Mouse (Mus musculus) intestine, embryonic 16.5 days (tissue): ENCODE data around the gene Olfr819. TPM values are rescaled to one million over a fixed set of nuclear protein-coding genes. Genes with fewer than 3 reads are reported as not detected.
"Not testable (repeated sequence)": the region's sequence is repeated elsewhere in the genome, so short reads cannot be mapped to it uniquely, and the experiment has no call there.

Source experiments
- ATAC-seq: fragments of 200-750 bp; cut with Nextera tagmentation; 2 replicates; pipeline ENCODE4 v1.8.0; 2017; ENCODE audit warnings: moderate TSS enrichment, moderate library complexity
- H3K27ac ChIP-seq: fragments of 300-500 bp; sonication (generic); 2 replicates; pipeline ENCODE4 v1.5.1; 2014; ENCODE audit warnings: mild to moderate bottlenecking, low read length
- H3K27me3 ChIP-seq: fragments of 300-500 bp; sonication (generic); replicated peaks from 2 replicates; pipeline ENCODE4 v1.6.1; 2014; ENCODE audit warnings: low read length, control low read depth, mixed read lengths; ENCODE audit not compliant: control insufficient read depth, insufficient read depth
- H3K36me3 ChIP-seq: fragments of 300-500 bp; sonication (generic); 2 replicates; pipeline ENCODE4 v1.6.1; 2014; ENCODE audit warnings: low read length, control low read depth; ENCODE audit not compliant: control insufficient read depth, insufficient read depth
- H3K4me1 ChIP-seq: fragments of 300-500 bp; sonication (generic); 2 replicates; pipeline ENCODE4 v1.6.1; 2014; ENCODE audit warnings: low read length, control low read depth, mixed read lengths; ENCODE audit not compliant: control insufficient read depth, insufficient read depth
- H3K4me2 ChIP-seq: fragments of 300-500 bp; sonication (generic); 2 replicates; pipeline ENCODE4 v1.6.1; 2014; ENCODE audit warnings: low read depth, low read length, control low read depth
- H3K4me3 ChIP-seq: fragments of 300-500 bp; sonication (generic); 2 replicates; pipeline ENCODE4 v1.5.1; 2014; ENCODE audit warnings: mild to moderate bottlenecking, low read length
- H3K9ac ChIP-seq: fragments of 300-500 bp; sonication (generic); 2 replicates; pipeline ENCODE4 v1.6.1; 2014; ENCODE audit warnings: low read depth, low read length
- H3K9me3 ChIP-seq: fragments of 300-500 bp; sonication (generic); 2 replicates; pipeline ENCODE4 v1.6.1; 2016; ENCODE audit warnings: low read length, control low read depth; ENCODE audit not compliant: control insufficient read depth
- WGBS: fragments of 180-500 bp; shearing (Covaris S2); extraction: QIAGEN DNeasy Blood & Tissue Kit; methylation state at CpG from one replicate; pipeline ENCODE4 v1.1.7; 2014; 5-methylcytosine and 5-hydroxymethylcytosine counted together
- polyA plus RNA-seq: library from polyadenylated mRNA; unstranded; fragments of >200 nt; fragmentation: Nextera tagmentation; extraction: Ambion mirVana; gene quantifications from 2 replicates; pipeline ENCODE4 v1.2.1, GENCODE M21; 2015

Olfr819 gene
- polyA plus RNA-seq: not detected in 2 replicates

- H3K4me1 ChIP-seq, H3K27me3 ChIP-seq, H3K4me2 ChIP-seq, H3K9me3 ChIP-seq, H3K36me3 ChIP-seq, H3K9ac ChIP-seq, H3K4me3 ChIP-seq, H3K27ac ChIP-seq, ATAC-seq: not testable (repeated sequence)
- 80% methylated on average over 2 of the region's 2 CpGs for WGBS
Measured at GRCm38 (mm10) chr10:129967166-129967565, at the start of gene Olfr819. Olfr819 (minus strand) TSS chr10:129967266.

GRCm38 (mm10) chr10:130012321-130012720 is 45.3 kb upstream of the Olfr819 start, which contains the start of gene Olfr820:
Olfr820 (plus strand) TSS chr10:130012621.
- Histone ChIP-seq H3K4me3 (no peak within 1 kb of the TSS), H3K27ac (no peak within 1 kb of the TSS), H3K27me3 (no peaks in the 10 kb centered on the region), H3K9me3 (no peaks in the 10 kb centered on the region), H3K4me2 (no peak within 1 kb of the TSS), H3K4me1 (no peaks in the 10 kb centered on the region), H3K9ac (no peak within 1 kb of the TSS), H3K36me3 (no peaks in the 10 kb centered on the region)
- no peak for ATAC-seq

GRCm38 (mm10) chr10:130005366-130005765 is 38.3 kb upstream of the Olfr819 start:
- H3K27me3 ChIP-seq, H3K36me3 ChIP-seq, H3K4me1 ChIP-seq, H3K4me2 ChIP-seq, H3K9ac ChIP-seq, H3K4me3 ChIP-seq, H3K9me3 ChIP-seq, H3K27ac ChIP-seq, ATAC-seq: not testable (repeated sequence)
- 88% methylated on average over 4 of the region's 4 CpGs for whole genome bisulfite sequencing

- not testable (repeated sequence) for H3K4me2 ChIP-seq, H3K4me3 ChIP-seq, H3K4me1 ChIP-seq, H3K27me3 ChIP-seq, H3K9ac ChIP-seq, H3K27ac ChIP-seq, H3K9me3 ChIP-seq, ATAC-seq, H3K36me3 ChIP-seq
- WGBS: 83% methylated on average over 4 of the region's 4 CpGs
Measured at GRCm38 (mm10) chr10:130004104-130004503, 37.0 kb upstream of the Olfr819 start.

GRCm38 (mm10) chr10:129984962-129985361 is 17.9 kb upstream of the Olfr819 start, which contains the start of gene Gm10310:
Gm10310 (minus strand) TSS chr10:129985062.
- H3K9me3 ChIP-seq, H3K27me3 ChIP-seq, H3K4me2 ChIP-seq, ATAC-seq, H3K36me3 ChIP-seq, H3K27ac ChIP-seq, H3K9ac ChIP-seq, H3K4me1 ChIP-seq, H3K4me3 ChIP-seq: not testable (repeated sequence)
- WGBS: no CpG with 5 or more reads among the region's 1 CpGs

- H3K4me3 ChIP-seq, H3K36me3 ChIP-seq, H3K27me3 ChIP-seq, H3K4me1 ChIP-seq, H3K9ac ChIP-seq, H3K4me2 ChIP-seq, H3K9me3 ChIP-seq, H3K27ac ChIP-seq, ATAC-seq: not testable (repeated sequence)
- no CpG with 5 or more reads among the region's 3 CpGs for WGBS
Measured at GRCm38 (mm10) chr10:129981867-129982266, 14.8 kb upstream of the Olfr819 start.

GRCm38 (mm10) chr10:129976040-129976439 is 9.0 kb upstream of the Olfr819 start, which contains the start of gene Olfr247:
Olfr247 (minus strand) TSS chr10:129976140.
- not testable (repeated sequence) for H3K4me3 ChIP-seq, ATAC-seq, H3K4me1 ChIP-seq, H3K36me3 ChIP-seq, H3K27me3 ChIP-seq, H3K9ac ChIP-seq, H3K9me3 ChIP-seq, H3K4me2 ChIP-seq, H3K27ac ChIP-seq
- no CpG with 5 or more reads among the region's 2 CpGs for WGBS

- WGBS: no CpG with 5 or more reads among the region's 3 CpGs
- peak; percentile 56; the same call in 1 of the 2 replicates for ATAC-seq
- H3K27me3 ChIP-seq, H3K27ac ChIP-seq, H3K9ac ChIP-seq, H3K4me1 ChIP-seq, H3K36me3 ChIP-seq, H3K9me3 ChIP-seq, H3K4me3 ChIP-seq, H3K4me2 ChIP-seq: not testable (repeated sequence)
Measured at GRCm38 (mm10) chr10:129972994-129973393, 5.9 kb upstream of the Olfr819 start.

- not testable (repeated sequence) for H3K27ac ChIP-seq, H3K4me1 ChIP-seq, H3K27me3 ChIP-seq, H3K9ac ChIP-seq, H3K4me2 ChIP-seq, H3K36me3 ChIP-seq, ATAC-seq, H3K9me3 ChIP-seq, H3K4me3 ChIP-seq
- 85% methylated on average over 2 of the region's 3 CpGs for WGBS
Measured at GRCm38 (mm10) chr10:129966232-129966631, 834 bp downstream of the Olfr819 start.

- no peaks in the 10 kb centered on the region for H3K27me3 ChIP-seq
- no peaks in the 10 kb centered on the region for H3K4me1 ChIP-seq
- no peaks in the 10 kb centered on the region for H3K36me3 ChIP-seq
- no peak within 1 kb of the TSS for H3K4me2 ChIP-seq
- no peak within 1 kb of the TSS for H3K4me3 ChIP-seq
- no peak within 1 kb of the TSS for H3K27ac ChIP-seq
- no peaks in the 10 kb centered on the region for H3K9me3 ChIP-seq
- ATAC-seq: no peak
- 90% methylated on average over 2 of the region's 2 CpGs for WGBS
- no peak within 1 kb of the TSS for H3K9ac ChIP-seq
Measured at GRCm38 (mm10) chr10:129949000-129949399, 18.1 kb downstream of the Olfr819 start, which contains the start of gene Olfr818. Olfr818 (minus strand) TSS chr10:129949100.
